Mouse (Mus musculus) MEL (cell line): Measurements from ENCODE around the gene Mcur1. TPM values are rescaled to one million over a fixed set of nuclear protein-coding genes. Genes with fewer than 3 reads are reported as not detected.

ENCODE experiments used
- DNase-seq: peaks from one replicate; pipeline ENCODE4 v3.0.0; 2011; ENCODE audit warnings: low read depth, low spot score
- H3K27ac ChIP-seq: 2 replicates; pipeline ENCODE4 v1.5.1; 2012; ENCODE audit warnings: low read depth, mild to moderate bottlenecking, control low read depth, low read length, moderate library complexity; ENCODE audit not compliant: control insufficient read depth
- H3K27me3 ChIP-seq, 2 experiments: fragments of 150-350 bp in 1 of 2; sonication (generic) in 1 of 2; 2 replicates each; pipeline ENCODE4 v1.6.1; 2012; ENCODE audit warnings: low read length in 2 of 2, mild to moderate bottlenecking in 2 of 2, improper control_type of control experiment in 1 of 2, moderate library complexity in 1 of 2; ENCODE audit not compliant: insufficient read depth in 2 of 2, control insufficient read depth in 1 of 2
- H3K36me3 ChIP-seq, 2 experiments: 2 replicates each; pipeline ENCODE4 v1.6.1; 2012 to 2014; ENCODE audit warnings: low read length in 2 of 2, improper control_type of control experiment in 1 of 2, inconsistent platforms in 1 of 2, mild to moderate bottlenecking in 1 of 2; ENCODE audit not compliant: insufficient read depth in 2 of 2, control insufficient read depth in 1 of 2
- H3K4me1 ChIP-seq, 2 experiments: fragments of 150-350 bp in 1 of 2; sonication (generic) in 1 of 2; 2 replicates each; pipeline ENCODE4 v1.6.1; 2012; ENCODE audit warnings: low read length in 2 of 2, improper control_type of control experiment in 1 of 2, mild to moderate bottlenecking in 1 of 2; ENCODE audit not compliant: insufficient read depth in 2 of 2, control insufficient read depth in 1 of 2
- H3K4me3 ChIP-seq, 2 experiments: fragments of 150-350 bp in 1 of 2; sonication (generic) in 1 of 2; 2 replicates each; pipeline ENCODE4 v1.5.1; 2012; ENCODE audit warnings: low read depth in 2 of 2, low read length in 2 of 2, mild to moderate bottlenecking in 2 of 2, moderate library complexity in 2 of 2, control low read depth in 1 of 2, improper control_type of control experiment in 1 of 2; ENCODE audit not compliant: control insufficient read depth in 1 of 2, insufficient read depth in 1 of 2
- H3K79me2 ChIP-seq: 2 replicates; pipeline ENCODE4 v1.6.1; 2012; ENCODE audit warnings: mild to moderate bottlenecking, low read length, moderate library complexity; ENCODE audit not compliant: control insufficient read depth, poor library complexity, insufficient read depth
- H3K9ac ChIP-seq: 2 replicates; pipeline ENCODE4 v1.6.1; 2012; ENCODE audit warnings: low read depth, mild to moderate bottlenecking, control low read depth, low read length, moderate library complexity; ENCODE audit not compliant: control insufficient read depth, poor library complexity, severe bottlenecking
- H3K9me3 ChIP-seq: fragments of 150-350 bp; sonication (generic); replicated peaks from 2 replicates; pipeline ENCODE4 v1.6.1; 2012; ENCODE audit warnings: mild to moderate bottlenecking, low read length, improper control_type of control experiment, moderate library complexity; ENCODE audit not compliant: insufficient read depth
- BHLHE40 ChIP-seq: IDR thresholded peaks from 2 replicates; pipeline ENCODE4 v1.6.1; 2012; ENCODE audit warnings: low read depth, mild to moderate bottlenecking, inconsistent platforms, low read length, improper control_type of control experiment, borderline replicate concordance
- CHD1 ChIP-seq: IDR thresholded peaks from 2 replicates; pipeline ENCODE4 v1.6.1; 2012; ENCODE audit warnings: low read depth, mild to moderate bottlenecking, inconsistent platforms, low read length, improper control_type of control experiment
- CHD2 ChIP-seq: IDR thresholded peaks from 2 replicates; pipeline ENCODE4 v1.6.1; 2011; ENCODE audit warnings: low read length, improper control_type of control experiment
- CTCF ChIP-seq, 3 experiments: IDR thresholded peaks in 2 of 3; conservative IDR thresholded peaks in 1 of 3; 2 replicates each; pipeline ENCODE4 v1.5.1; 2011 to 2012; ENCODE audit warnings: low read length in 3 of 3, low read depth in 2 of 3, mild to moderate bottlenecking in 2 of 3, improper control_type of control experiment in 1 of 3, inconsistent platforms in 1 of 3, mixed read lengths in 1 of 3, moderate library complexity in 1 of 3; ENCODE audit not compliant: control insufficient read depth in 1 of 3, insufficient read depth in 1 of 3, poor library complexity in 1 of 3, severe bottlenecking in 1 of 3
- E2F4 ChIP-seq: IDR thresholded peaks from 2 replicates; pipeline ENCODE4 v1.6.1; 2011; ENCODE audit warnings: low read depth, low read length, improper control_type of control experiment, borderline replicate concordance
- ELF1 ChIP-seq: IDR thresholded peaks from 2 replicates; pipeline ENCODE4 v1.6.1; 2014; ENCODE audit warnings: low read depth, mild to moderate bottlenecking, inconsistent platforms, low read length, improper control_type of control experiment, moderate library complexity
- EP300 ChIP-seq, 2 experiments: IDR thresholded peaks; 2 replicates each; pipeline ENCODE4 v1.6.1; 2011; ENCODE audit warnings: improper control_type of control experiment in 2 of 2, low read length in 2 of 2, low read depth in 1 of 2, mild to moderate bottlenecking in 1 of 2
- ETS1 ChIP-seq: IDR thresholded peaks from 2 replicates; pipeline ENCODE4 v1.6.1; 2012; ENCODE audit warnings: low read depth, mild to moderate bottlenecking, inconsistent platforms, low read length, improper control_type of control experiment, moderate library complexity
- GABPA ChIP-seq: IDR thresholded peaks from 2 replicates; pipeline ENCODE4 v1.6.1; 2012; ENCODE audit warnings: low read depth, mild to moderate bottlenecking, inconsistent platforms, low read length, improper control_type of control experiment, moderate library complexity
- GATA1 ChIP-seq: IDR thresholded peaks from 2 replicates; pipeline ENCODE4 v1.6.1; 2011; ENCODE audit warnings: low read depth, low read length, improper control_type of control experiment
- HCFC1 ChIP-seq: IDR thresholded peaks from 2 replicates; pipeline ENCODE4 v1.6.1; 2012; ENCODE audit warnings: low read depth, mild to moderate bottlenecking, inconsistent platforms, low read length, improper control_type of control experiment, moderate library complexity
- JUND ChIP-seq: IDR thresholded peaks from 2 replicates; pipeline ENCODE4 v1.6.1; 2011; ENCODE audit warnings: low read depth, mild to moderate bottlenecking, improper control_type of control experiment, low read length
- KAT2A ChIP-seq: conservative IDR thresholded peaks from 2 replicates; pipeline ENCODE4 v1.6.1; 2012; ENCODE audit warnings: low read depth, low read length, improper control_type of control experiment, inconsistent platforms
- MAFK ChIP-seq: IDR thresholded peaks from 2 replicates; pipeline ENCODE4 v1.6.1; 2011; ENCODE audit warnings: low read depth, mild to moderate bottlenecking, low read length, improper control_type of control experiment, borderline replicate concordance
- MAX ChIP-seq: IDR thresholded peaks from 2 replicates; pipeline ENCODE4 v1.6.1; 2011; ENCODE audit warnings: low read length, improper control_type of control experiment
- MAZ ChIP-seq: IDR thresholded peaks from 2 replicates; pipeline ENCODE4 v1.6.1; 2012; ENCODE audit warnings: low read depth, mild to moderate bottlenecking, inconsistent platforms, low read length, improper control_type of control experiment
- MXI1 ChIP-seq: IDR thresholded peaks from 2 replicates; pipeline ENCODE4 v1.6.1; 2011; ENCODE audit warnings: mild to moderate bottlenecking, low read depth, low read length, improper control_type of control experiment
- MYB ChIP-seq: IDR thresholded peaks from 2 replicates; pipeline ENCODE4 v1.6.1; 2011; ENCODE audit warnings: mild to moderate bottlenecking, low read depth, low read length, improper control_type of control experiment
- NELFE ChIP-seq: IDR thresholded peaks from 2 replicates; pipeline ENCODE4 v1.6.1; 2011; ENCODE audit warnings: low read depth, low read length, improper control_type of control experiment
- NRF1 ChIP-seq: IDR thresholded peaks from 2 replicates; pipeline ENCODE4 v1.6.1; 2014; ENCODE audit warnings: low read depth, mild to moderate bottlenecking, inconsistent platforms, low read length, improper control_type of control experiment, moderate library complexity; ENCODE audit not compliant: poor library complexity, insufficient read depth, severe bottlenecking
- POLR2A ChIP-seq, 2 experiments: IDR thresholded peaks; 2 replicates each; pipeline ENCODE4 v1.6.1; 2011 to 2012; ENCODE audit warnings: low read length in 2 of 2, mild to moderate bottlenecking in 2 of 2, control low read depth in 1 of 2, improper control_type of control experiment in 1 of 2, low read depth in 1 of 2, moderate library complexity in 1 of 2; ENCODE audit not compliant: control insufficient read depth in 1 of 2, insufficient read depth in 1 of 2, poor library complexity in 1 of 2
- POLR2AphosphoS2 ChIP-seq: IDR thresholded peaks from 2 replicates; pipeline ENCODE4 v1.6.1; 2011; ENCODE audit warnings: low read length, improper control_type of control experiment
- POLR2AphosphoS5 ChIP-seq: IDR thresholded peaks from 2 replicates; pipeline ENCODE4 v1.6.1; 2012; ENCODE audit warnings: low read depth, borderline replicate concordance, mild to moderate bottlenecking, inconsistent platforms, low read length, moderate library complexity, mixed read lengths
- RAD21 ChIP-seq: IDR thresholded peaks from 2 replicates; pipeline ENCODE4 v1.6.1; 2011; ENCODE audit warnings: mild to moderate bottlenecking, low read depth, low read length, improper control_type of control experiment
- RCOR1 ChIP-seq: IDR thresholded peaks from 2 replicates; pipeline ENCODE4 v1.6.1; 2012; ENCODE audit warnings: low read depth, mild to moderate bottlenecking, inconsistent platforms, low read length, improper control_type of control experiment
- SIN3A ChIP-seq: IDR thresholded peaks from 2 replicates; pipeline ENCODE4 v1.6.1; 2012; ENCODE audit warnings: low read length, improper control_type of control experiment, inconsistent platforms
- SMC3 ChIP-seq: IDR thresholded peaks from 2 replicates; pipeline ENCODE4 v1.6.1; 2011; ENCODE audit warnings: low read depth, low read length, improper control_type of control experiment
- TAL1 ChIP-seq: IDR thresholded peaks from 2 replicates; pipeline ENCODE4 v1.6.1; 2012; ENCODE audit warnings: mild to moderate bottlenecking, inconsistent platforms, low read length, moderate library complexity, mixed read lengths
- TBP ChIP-seq: IDR thresholded peaks from 2 replicates; pipeline ENCODE4 v1.8.0; 2011; ENCODE audit warnings: low read depth, low read length, improper control_type of control experiment
- TCF12 ChIP-seq: IDR thresholded peaks from 2 replicates; pipeline ENCODE4 v1.6.1; 2014; ENCODE audit warnings: low read depth, mild to moderate bottlenecking, inconsistent platforms, low read length, improper control_type of control experiment, moderate library complexity
- UBTF ChIP-seq: IDR thresholded peaks from 2 replicates; pipeline ENCODE4 v1.6.1; 2012; ENCODE audit warnings: low read depth, mild to moderate bottlenecking, inconsistent platforms, low read length, improper control_type of control experiment, moderate library complexity, borderline replicate concordance; ENCODE audit not compliant: insufficient read depth
- USF1 ChIP-seq: IDR thresholded peaks from 2 replicates; pipeline ENCODE4 v1.6.1; 2014; ENCODE audit warnings: low read depth, mild to moderate bottlenecking, inconsistent platforms, low read length, improper control_type of control experiment, moderate library complexity
- USF2 ChIP-seq, 2 experiments: IDR thresholded peaks; 2 replicates each; pipeline ENCODE4 v1.6.1; 2011 to 2012; ENCODE audit warnings: improper control_type of control experiment in 2 of 2, low read length in 2 of 2, borderline replicate concordance in 1 of 2, inconsistent platforms in 1 of 2, low read depth in 1 of 2, mild to moderate bottlenecking in 1 of 2; ENCODE audit not compliant: insufficient read depth in 1 of 2
- ZC3H11A ChIP-seq: IDR thresholded peaks from 2 replicates; pipeline ENCODE4 v1.6.1; 2012; ENCODE audit warnings: low read depth, mild to moderate bottlenecking, inconsistent platforms, low read length, improper control_type of control experiment
- ZKSCAN1 ChIP-seq: IDR thresholded peaks from 2 replicates; pipeline ENCODE4 v1.6.1; 2012; ENCODE audit warnings: low read depth, mild to moderate bottlenecking, inconsistent platforms, low read length, improper control_type of control experiment, moderate library complexity
- ZMIZ1 ChIP-seq: IDR thresholded peaks from 2 replicates; pipeline ENCODE4 v1.6.1; 2012; ENCODE audit warnings: low read depth, mild to moderate bottlenecking, inconsistent platforms, low read length, improper control_type of control experiment, moderate library complexity
- ZNF384 ChIP-seq: IDR thresholded peaks from 2 replicates; pipeline ENCODE4 v1.6.1; 2012; ENCODE audit warnings: low read depth, mild to moderate bottlenecking, inconsistent platforms, low read length, improper control_type of control experiment
- polyA plus RNA-seq, 2 experiments: library from polyadenylated mRNA; stranded (reverse) in 1 of 2; unstranded in 1 of 2; fragments of >175 nt in 1 of 2; fragments of >200 nt in 1 of 2; gene quantifications; 2 replicates each; pipeline versions ENCODE4 v1.2.1 to v1.2.4; 2012; ENCODE audit warnings: low replicate concordance in 2 of 2, low read depth in 1 of 2; ENCODE audit not compliant: insufficient read length in 2 of 2, insufficient read depth in 1 of 2, missing spikeins in 1 of 2
- total RNA-seq: library from RNA; depleted of rRNA; stranded (reverse); fragments of 300-350 nt; gene quantifications from 2 replicates; pipeline ENCODE4 v1.2.3, GENCODE M21; 2012

Mcur1 gene
- total and polyA plus RNA-seq, 3 experiments: 8.4 to 19.7 TPM; not detected in 1

- Histone ChIP-seq H3K9me3 (no peaks in the 10 kb centered on the region), H3K4me1 (peaks cover 0 to 2% of the 10 kb centered on the region in 2 experiments; a peak in 1 of 4 replicates), H3K9ac (no peak overlapping the region), H3K36me3 (peaks cover 2% of the 10 kb centered on the region in 2 experiments; a peak in 2 of 4 replicates), H3K79me2 (no peaks in the 10 kb centered on the region), H3K4me3 (no peak overlapping the region), H3K27ac (no peak overlapping the region), H3K27me3 (no peaks in the 10 kb centered on the region)
- TF ChIP-seq CTCF (IDR thresholded peaks at IDR 0.05 in 2 of 3, conservative IDR thresholded peaks at IDR 0.05 in 1 of 3; ENCODE audit: control insufficient read depth in 1 of 3, insufficient read depth in 1 of 3, low read depth in 2 of 3, low read length in 3 of 3, poor library complexity in 1 of 3, severe bottlenecking in 1 of 3): peak; percentile 81 to 98 (median 89)
- no peak for TF ChIP-seq SIN3A
- TF ChIP-seq HCFC1: no peak
- TF ChIP-seq NRF1: no peak
- TF ChIP-seq GATA1: no peak
- TF ChIP-seq POLR2A (IDR thresholded peaks at IDR 0.05; ENCODE audit: control insufficient read depth in 1 of 2, insufficient read depth in 1 of 2, low read depth in 1 of 2, low read length in 2 of 2, poor library complexity in 1 of 2): no peak
- no peak for TF ChIP-seq MXI1
- no peak for TF ChIP-seq GABPA
- TF ChIP-seq MYB: no peak
- no peak for TF ChIP-seq MAX
- no peak for TF ChIP-seq NELFE
- no peak for TF ChIP-seq MAZ
- no peak for TF ChIP-seq E2F4
- TF ChIP-seq POLR2AphosphoS2: no peak
- TF ChIP-seq TBP: no peak
- TF ChIP-seq ETS1: no peak
- no peak for TF ChIP-seq ELF1
- TF ChIP-seq UBTF: no peak
- TF ChIP-seq RCOR1: no peak
- TF ChIP-seq ZKSCAN1: no peak
- TF ChIP-seq CHD2: no peak
- no peak for TF ChIP-seq CHD1
- TF ChIP-seq EP300 (IDR thresholded peaks at IDR 0.05; ENCODE audit: low read depth in 1 of 2, low read length in 2 of 2): no peak
- TF ChIP-seq TCF12: no peak
- no peak for TF ChIP-seq USF1
- TF ChIP-seq ZNF384: peak; percentile 60; the same call in 1 of the 2 replicates
- TF ChIP-seq JUND: no peak
- no peak for TF ChIP-seq USF2 (IDR thresholded peaks at IDR 0.05; ENCODE audit: borderline replicate concordance in 1 of 2, insufficient read depth in 1 of 2, low read depth in 1 of 2, low read length in 2 of 2)
- no peak for TF ChIP-seq MAFK
- peak; percentile 66 for TF ChIP-seq SMC3
- TF ChIP-seq BHLHE40: 0 out of 2 replicates have a peak, but pooled peaks have one; percentile 19
- 0 out of 2 replicates have a peak, but pooled peaks have one; percentile 36 for TF ChIP-seq ZC3H11A
- TF ChIP-seq KAT2A: no peak
- TF ChIP-seq ZMIZ1: no peak
- no peak for TF ChIP-seq TAL1
- no peak for TF ChIP-seq POLR2AphosphoS5
- TF ChIP-seq RAD21: peak; percentile 36
- DNase-seq: peak; percentile 86
Measured at GRCm38 (mm10) chr13:43546861-43547260, 13.1 kb downstream of the Mcur1 start.
